Mouse (Mus musculus) WW6 (cell line): ENCODE data around the gene Nek10.
"Not testable (repeated sequence)": the region's sequence is repeated elsewhere in the genome, so short reads cannot be mapped to it uniquely, and the experiment has no call there.

Source experiments
- DNase-seq: peaks from one replicate; pipeline ENCODE4 v3.0.0-alpha.2; 2013; ENCODE audit warnings: low read depth, low spot score

Nek10 gene

GRCm38 (mm10) chr14:14870463-14870862 lies 67.2 kb downstream of the Nek10 start:
- DNase-seq = no peak

- no peak for DNase-seq
These were observed 67.9 kb downstream of the Nek10 start for GRCm38 (mm10) chr14:14871121-14871520.

GRCm38 (mm10) chr14:14871700-14872099 lies 68.5 kb downstream of the Nek10 start:
- DNase-seq = no peak

GRCm38 (mm10) chr14:14893932-14894652 lies 90.9 kb downstream of the Nek10 start:
- no peak for DNase-seq

DNA sequence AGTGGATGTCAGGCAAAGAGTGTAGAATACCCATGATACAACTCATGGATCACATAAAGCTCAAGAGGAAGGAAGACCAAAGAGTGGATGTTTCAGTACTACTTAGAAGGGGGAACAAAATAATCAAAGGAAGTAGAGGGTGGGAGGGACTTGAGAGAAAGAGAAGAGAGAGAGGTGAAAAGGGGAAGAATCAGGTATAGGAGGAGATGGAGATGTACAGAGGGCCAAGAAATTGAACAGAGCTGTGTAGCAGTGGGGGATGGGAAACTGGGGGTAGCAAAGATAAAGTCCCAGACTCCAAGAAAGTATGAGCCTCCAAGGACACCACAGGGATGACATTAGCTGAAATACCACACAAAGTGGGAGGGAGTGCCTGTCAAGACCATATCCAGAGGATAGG lies 91.6 kb downstream of the Nek10 start:
- DNase-seq = no peak

DNA sequence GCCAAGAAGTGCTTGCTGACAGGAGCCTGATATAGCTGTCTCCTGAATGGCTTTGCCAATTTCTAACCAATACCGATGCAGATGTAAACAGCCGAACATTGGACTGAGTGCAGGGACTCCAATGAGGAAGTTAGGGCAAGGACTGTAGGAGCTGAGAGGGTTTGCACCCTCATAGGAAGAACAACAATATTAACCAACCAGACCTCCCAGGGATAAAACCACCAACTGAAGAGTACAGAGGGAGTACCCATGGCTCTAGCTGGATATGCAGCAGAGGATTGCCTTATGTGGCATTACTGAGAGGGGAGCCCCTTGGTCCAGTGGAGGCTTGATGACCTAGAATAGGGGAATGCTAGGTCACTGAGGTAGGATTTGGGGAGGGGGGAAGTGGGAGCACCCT lies 92.1 kb downstream of the Nek10 start:
- no peak for DNase-seq

GRCm38 (mm10) chr14:14896399-14897136 lies 93.4 kb downstream of the Nek10 start:
- DNase-seq = no peak

- DNase-seq = peak; percentile 39
These were observed 101.7 kb downstream of the Nek10 start for GRCm38 (mm10) chr14:14904750-14905529.

- no peak for DNase-seq
These were observed 102.3 kb downstream of the Nek10 start for GRCm38 (mm10) chr14:14905530-14905852.

GRCm38 (mm10) chr14:14925615-14926014 lies 122.4 kb downstream of the Nek10 start:
- DNase-seq = no peak

DNA sequence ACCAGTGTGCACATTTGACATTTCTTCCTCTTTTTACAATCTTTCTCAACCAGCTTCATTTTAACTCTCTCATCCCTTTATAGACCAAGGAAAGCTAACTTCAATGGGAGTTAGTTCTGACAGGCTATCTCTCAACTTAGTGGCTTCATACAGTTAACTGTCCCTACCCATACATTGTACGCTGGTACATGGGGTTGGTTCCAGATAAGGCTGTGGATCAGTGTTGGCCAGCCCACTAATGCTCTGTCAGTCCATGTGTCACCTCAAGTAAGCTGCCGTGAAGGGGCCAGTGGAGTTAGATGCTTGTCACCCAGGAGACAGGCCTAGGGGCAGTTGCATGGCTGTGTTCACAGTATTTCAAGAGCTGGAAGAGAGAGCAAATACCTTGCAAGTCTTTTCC lies 124.3 kb downstream of the Nek10 start:
- no peak for DNase-seq

GRCm38 (mm10) chr14:14934977-14935376 lies 131.8 kb downstream of the Nek10 start:
- no peak for DNase-seq

GRCm38 (mm10) chr14:14945930-14946329 lies 142.7 kb downstream of the Nek10 start:
- no peak for DNase-seq

- no peak for DNase-seq
These were observed 145.8 kb downstream of the Nek10 start for GRCm38 (mm10) chr14:14949023-14949422.

DNA sequence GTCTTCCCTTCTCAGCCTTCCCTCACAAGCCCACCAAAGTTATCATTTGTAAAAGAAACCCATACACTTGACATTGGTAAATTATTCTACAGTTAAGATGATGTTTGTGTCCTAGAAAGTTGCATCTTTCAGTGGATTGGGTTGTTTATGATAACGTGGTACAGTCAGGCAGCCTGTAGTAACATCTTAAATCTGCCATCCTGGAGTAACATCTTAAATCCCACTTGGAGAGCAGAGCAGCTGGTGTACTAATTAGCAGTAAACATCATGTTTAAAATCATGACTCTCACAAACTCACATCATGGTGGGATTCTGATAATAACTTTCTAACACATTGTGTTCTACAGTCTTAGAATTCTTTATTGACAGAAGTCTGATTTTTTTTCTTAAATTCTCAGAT lies 148.6 kb downstream of the Nek10 start:
- DNase-seq = no peak

- no peak for DNase-seq
These were observed 156.7 kb downstream of the Nek10 start for GRCm38 (mm10) chr14:14959780-14960440.

DNA sequence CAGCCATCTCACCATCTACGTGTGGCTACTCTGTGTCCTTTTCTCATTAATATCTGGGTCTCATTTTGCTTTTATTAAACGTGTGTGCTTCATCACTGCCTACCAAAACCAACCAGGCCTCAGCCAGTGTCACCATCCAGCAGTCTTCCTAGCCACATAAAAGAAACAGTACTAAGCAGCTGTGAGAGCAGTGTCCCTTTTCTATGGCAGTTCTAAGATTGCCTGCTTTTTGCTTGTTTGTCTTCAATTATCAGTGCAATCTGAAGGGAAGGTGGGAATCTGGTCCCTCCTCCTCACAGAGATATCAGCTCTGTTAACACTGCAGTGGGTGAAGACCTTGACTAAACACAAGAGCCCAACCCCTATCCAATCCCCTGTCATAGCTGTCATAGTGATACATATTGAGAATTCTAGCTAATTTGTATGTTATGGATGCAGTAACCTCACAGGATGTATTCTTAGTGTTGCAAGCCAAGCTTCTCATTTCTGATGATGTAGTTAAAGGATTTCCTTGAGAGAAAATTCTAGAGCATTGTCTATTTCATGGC lies 157.3 kb downstream of the Nek10 start:
- DNase-seq = no peak

DNA sequence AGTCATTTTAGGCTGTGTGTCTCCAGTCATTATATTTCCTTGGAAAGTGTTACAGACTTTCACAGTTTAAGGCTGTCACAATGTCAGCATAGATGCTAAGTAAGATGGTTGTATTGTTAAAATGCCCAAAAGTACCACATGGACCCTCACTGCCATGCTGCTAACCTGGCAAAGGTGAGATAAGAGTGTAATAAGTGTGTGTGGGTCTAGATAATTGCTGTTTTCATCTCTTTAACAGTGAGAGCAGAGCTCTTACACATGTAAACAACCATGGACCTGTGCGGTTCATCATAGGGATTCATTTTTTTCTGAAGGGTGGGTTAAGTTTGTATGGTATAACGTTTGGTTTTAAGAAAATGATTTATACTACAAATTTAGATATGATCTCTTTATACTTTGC lies 167.4 kb downstream of the Nek10 start:
- DNase-seq = no peak

DNA sequence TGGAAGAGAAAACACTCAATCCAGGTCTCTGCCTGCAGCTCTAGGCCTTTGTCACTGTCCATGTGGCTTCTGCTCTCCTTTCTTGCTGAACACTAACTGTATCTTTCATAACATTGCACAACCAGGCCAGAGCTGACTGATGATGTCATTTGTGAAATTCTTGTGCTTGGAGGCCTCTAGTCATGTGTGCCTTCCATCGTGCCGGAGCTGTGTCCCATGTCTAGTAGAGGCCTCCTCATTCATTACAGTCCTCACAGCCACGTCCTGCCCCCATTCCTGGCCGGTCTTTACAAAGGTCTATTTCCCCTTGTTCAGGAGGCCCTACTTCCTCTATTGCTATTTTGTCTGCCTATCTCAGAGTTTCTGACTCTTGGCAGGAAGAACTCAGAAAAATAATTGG lies 167.8 kb downstream of the Nek10 start:
- DNase-seq = no peak

DNA sequence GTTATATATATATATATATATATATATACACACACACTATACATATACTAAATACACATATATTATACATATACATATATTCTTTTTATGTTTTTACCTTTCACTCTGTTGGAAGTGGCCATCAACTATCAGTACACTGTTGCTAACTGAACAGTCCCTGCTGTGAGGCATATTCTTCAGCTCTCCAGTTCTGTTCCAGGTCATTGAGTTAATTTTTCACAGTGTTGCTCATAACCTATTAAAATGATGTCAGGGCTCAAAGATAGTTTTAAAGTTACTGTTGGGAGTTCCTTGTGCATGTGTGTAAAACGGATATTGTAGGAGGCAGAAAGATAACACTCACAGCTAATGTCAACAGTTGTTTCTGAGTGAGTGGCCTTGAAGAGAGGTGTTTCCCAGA lies 170.9 kb downstream of the Nek10 start:
- no peak for DNase-seq

DNA sequence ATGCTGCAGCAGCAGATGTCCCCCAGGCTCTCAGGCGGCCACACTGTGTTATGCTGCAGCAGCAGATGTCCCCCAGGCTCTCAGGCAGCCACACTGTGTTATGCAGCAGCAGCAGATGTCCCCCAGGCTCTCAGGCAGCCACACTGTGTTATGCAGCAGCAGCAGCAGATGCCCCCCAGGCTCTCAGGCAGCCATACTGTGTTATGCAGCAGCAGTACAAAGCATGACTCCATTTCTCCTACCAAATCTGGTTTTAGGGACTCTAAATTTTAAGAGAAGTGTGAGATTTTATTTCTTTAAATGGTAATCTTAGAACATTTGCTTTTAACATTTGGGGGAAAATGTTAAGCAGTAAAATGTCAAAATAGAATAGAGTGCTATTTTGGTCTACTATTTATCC lies 180.9 kb downstream of the Nek10 start:
- DNase-seq = not testable (repeated sequence)
